Mouse (Mus musculus): ENCODE measurements around the gene Celf1. TPM values are rescaled to one million over a fixed set of nuclear protein-coding genes. Genes with fewer than 3 reads are reported as not detected.

Gene Celf1
- polyA plus RNA-seq (2017; shearing (Covaris generic)), result 33.7 TPM

DNA sequence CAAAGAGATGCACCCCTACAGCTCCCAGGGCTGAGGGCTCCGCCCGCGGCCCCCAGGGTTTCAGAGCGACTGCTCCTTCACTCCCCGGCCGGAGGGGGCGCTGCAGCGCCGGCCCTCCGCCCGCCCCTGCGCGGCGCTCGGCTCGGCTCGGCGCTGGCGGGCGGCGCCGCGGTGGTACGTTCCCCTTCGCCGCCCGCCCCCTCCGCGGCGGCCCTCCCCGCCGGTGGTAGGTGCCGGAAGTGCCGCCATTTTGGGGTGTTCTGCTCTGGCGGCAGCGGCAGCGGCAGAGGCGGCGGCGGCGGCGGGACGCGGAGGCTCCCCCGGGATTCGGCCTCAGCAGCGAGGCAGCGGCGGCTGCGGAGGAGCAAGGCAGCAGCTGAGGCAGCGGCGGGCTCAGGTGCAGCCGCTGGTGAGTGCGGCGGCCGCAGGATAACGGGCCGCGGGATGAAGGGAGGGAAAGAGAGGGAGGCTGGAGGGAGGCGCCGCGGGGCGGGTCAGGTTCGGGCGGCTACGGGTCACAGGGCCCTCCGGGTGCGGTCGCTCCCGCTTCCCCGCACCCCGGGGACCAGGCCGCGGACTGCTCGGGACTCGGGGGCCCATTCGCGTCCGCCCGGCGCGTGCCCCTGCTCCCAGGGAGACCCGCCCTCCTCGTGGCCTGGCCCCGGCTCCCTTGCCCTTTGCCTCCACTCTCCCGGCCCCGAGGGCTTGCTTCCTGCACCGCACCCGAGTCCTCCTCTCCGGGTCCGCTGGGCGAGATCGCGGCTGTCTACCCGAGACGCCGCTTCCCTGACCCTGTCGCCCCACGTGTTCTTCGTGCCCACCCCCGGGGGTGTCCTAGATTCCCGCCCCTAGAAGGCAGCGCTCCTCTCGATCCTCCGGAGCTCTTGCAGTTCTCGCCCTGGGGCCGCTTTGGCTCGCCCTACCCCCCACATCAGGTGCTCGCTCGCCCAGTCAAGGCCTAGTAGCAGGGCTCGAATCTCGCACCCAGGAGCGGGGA is at the start of gene Celf1:
TSS of gene Celf1 (plus strand) at position 150 of the 997 bp plus-strand sequence.

DNA sequence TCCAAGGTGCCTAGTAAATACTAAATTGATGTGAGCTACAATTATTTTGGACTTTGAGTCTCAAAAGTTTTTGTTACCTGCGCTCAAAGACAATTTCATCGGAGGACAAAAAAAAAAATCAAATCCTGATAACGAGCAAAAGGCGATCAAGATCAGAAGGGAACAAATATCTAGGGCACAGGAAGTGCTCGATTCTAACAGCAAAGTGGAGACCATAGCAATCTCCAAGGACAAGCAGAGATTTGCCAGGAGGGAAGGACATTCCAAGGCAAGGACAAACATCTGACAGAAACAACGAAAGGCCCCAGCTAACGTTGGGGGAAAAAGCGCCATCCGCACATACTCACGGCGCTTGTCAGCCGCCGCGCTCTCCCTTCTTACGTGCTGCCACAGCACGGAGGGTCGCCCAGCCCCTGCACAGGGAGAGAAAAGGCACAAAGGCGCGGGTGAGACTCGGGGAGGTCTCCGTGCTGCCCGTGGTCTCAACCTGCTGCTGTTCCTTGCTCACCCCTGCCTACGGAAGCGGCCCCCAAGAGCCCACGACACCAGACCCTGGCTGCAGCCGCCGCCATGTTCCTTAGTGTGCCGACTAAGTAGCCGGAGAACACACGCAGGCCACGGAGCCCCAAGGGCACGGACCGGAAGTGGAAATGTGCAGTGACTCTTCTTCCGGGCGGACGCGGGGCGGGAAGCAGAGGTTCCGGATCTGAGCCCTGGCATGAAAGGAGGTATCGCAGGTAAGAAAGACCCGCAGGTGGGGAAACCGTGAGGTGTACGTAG is 35.9 kb upstream of the Celf1 start, which contains the start of the genes Kbtbd4 and Ndufs3:
TSS of gene Kbtbd4 (plus strand) at position 665 of the 780 bp plus-strand sequence.
TSS of gene Ndufs3 (minus strand) at position 752 of the 780 bp plus-strand sequence.

DNA sequence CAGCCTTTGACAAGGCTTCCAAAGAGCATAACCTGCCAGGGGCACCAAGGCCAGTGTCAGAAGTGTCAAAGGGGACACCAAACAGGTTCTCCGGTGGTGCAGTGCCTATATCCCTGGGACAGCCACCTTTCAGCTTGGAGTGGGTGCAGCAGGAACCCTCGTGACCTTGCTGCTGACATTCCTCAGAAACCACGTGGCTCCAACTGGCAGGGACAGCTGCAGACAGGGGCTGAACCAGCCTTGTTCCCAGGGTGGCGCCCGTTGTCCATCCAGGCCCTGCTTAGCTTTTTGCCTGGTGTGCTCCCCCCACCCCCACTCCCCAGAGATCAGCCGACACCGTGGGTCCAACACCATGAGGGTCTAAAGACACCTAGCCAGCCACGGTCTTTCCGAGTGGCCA is 95.2 kb downstream of the Celf1 start, which contains the start of gene Rapsn:
TSS of gene Rapsn (plus strand) at position 236 of the 400 bp plus-strand sequence.

DNA sequence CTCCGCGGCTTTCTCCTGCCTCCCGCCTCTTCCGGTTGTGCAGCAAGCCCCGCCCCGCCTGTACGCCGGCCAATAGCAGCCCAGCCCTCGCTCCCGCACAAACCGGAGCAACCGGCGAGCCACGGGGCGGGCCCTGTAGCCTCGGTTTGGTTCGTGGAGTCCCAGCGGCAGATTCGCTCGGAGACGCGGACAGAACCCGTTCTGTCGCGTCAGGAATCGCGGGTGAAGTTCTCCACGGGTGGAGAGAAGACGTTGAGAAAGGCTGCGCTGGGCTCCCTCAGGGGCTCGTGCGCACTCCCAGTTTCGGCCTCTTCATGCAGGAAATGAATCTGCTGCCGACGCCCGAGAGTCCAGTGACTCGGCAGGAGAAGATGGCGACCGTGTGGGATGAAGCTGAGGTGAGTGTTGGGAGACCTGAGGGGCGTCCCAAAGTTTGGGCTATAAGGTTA is 113.8 kb downstream of the Celf1 start, which contains the start of gene Psmc3:
TSS of gene Psmc3 (plus strand) at position 76 of the 449 bp plus-strand sequence.

Other genes with a start within 250 kb of the Celf1 start
- gene Fnbp4, start 195.0 kb upstream of the Celf1 start, polyA plus RNA-seq (2017; shearing (Covaris generic)), result 60.9 TPM
- not detected for gene Agbl2, start 157.7 kb upstream of the Celf1 start, polyA plus RNA-seq (2017; shearing (Covaris generic))
- gene Mtch2, start 93.2 kb upstream of the Celf1 start, polyA plus RNA-seq (2017; shearing (Covaris generic)), result 161 TPM
- gene C1qtnf4, start 54.5 kb upstream of the Celf1 start, polyA plus RNA-seq (2017; shearing (Covaris generic)), result 1.6 TPM
- gene Kbtbd4, start 35.6 kb upstream of the Celf1 start, polyA plus RNA-seq (2017; shearing (Covaris generic)), result 51.3 TPM
- 178 TPM for gene Ndufs3, start 35.6 kb upstream of the Celf1 start, polyA plus RNA-seq (2017; shearing (Covaris generic))
- gene Rapsn, start 95.2 kb downstream of the Celf1 start, polyA plus RNA-seq (2017; shearing (Covaris generic)), result 5.7 TPM
- 289 TPM for gene Psmc3, start 113.6 kb downstream of the Celf1 start, polyA plus RNA-seq (2017; shearing (Covaris generic))
- gene Slc39a13, start 130.0 kb downstream of the Celf1 start, polyA plus RNA-seq (2017; shearing (Covaris generic)), result 37.0 TPM
- gene Spi1, start 142.0 kb downstream of the Celf1 start, polyA plus RNA-seq (2017; shearing (Covaris generic)), result 0.48 TPM
- gene Mybpc3, start 177.8 kb downstream of the Celf1 start, polyA plus RNA-seq (2017; shearing (Covaris generic)), result not detected
- 123 TPM for gene Madd, start 243.5 kb downstream of the Celf1 start, polyA plus RNA-seq (2017; shearing (Covaris generic))